Mouse (Mus musculus): ENCODE results near the gene Lipt2. TPM values are rescaled to one million over a fixed set of nuclear protein-coding genes. Genes with fewer than 3 reads are reported as not detected.

Lipt2 gene
- polyA plus RNA-seq, 2 experiments from 2014 or later = not detected

GRCm38 (mm10) chr7:100176269-100176668 is 17.2 kb downstream of the Lipt2 start, which contains the start of gene Kcne3:
TSS of gene Kcne3 (plus strand) at chr7:100176502.
- ATAC-seq = no peak

DNA sequence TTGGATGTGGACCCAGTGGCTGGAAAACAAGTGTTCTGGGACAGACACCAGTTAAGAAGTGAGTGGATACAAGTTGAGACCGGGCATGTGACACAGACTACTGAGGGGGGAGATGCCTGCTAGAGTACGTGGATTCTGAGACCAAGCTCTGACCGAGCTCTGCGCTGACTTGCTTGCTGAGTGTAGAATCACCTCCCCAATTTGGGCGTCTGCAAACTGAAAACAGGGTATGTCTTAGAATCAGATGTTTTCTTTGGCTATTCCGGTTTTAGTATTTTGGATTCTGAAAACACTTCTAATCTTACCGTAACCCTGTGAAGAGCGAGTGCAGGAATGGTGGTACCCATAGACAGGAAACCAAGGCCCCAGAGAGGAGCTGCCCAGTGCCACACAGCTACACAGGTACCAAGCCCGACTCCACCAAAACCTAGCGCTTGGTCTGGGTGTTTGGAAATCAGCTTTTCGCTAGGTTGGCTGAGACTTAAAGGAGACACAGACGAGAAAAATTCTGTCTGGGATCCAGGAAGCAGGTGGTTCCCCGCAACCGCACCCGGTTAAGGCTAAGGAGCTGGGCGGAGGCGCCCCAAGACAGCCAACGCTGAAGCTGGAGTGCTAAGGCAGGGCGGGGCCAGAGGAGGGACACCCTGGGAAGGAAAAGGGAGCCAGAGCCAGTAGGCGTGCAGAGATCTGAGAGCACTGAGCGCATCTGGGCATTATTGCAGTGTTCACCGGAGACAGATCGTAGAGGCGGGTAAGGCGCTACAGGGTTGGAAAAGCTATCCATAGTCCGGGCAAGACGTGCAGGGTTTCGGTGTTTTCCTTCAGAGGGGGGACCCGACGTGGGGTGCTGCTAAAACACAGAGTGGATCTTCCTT is 19.2 kb downstream of the Lipt2 start:
- ATAC-seq = no peak

- ATAC-seq = no peak
Observed at GRCm38 (mm10) chr7:100178891-100179233, 19.8 kb downstream of the Lipt2 start.

- no peak for ATAC-seq
Observed at GRCm38 (mm10) chr7:100179394-100179793, 20.3 kb downstream of the Lipt2 start.

GRCm38 (mm10) chr7:100179836-100180407 is 20.8 kb downstream of the Lipt2 start:
- no peak for ATAC-seq

DNA sequence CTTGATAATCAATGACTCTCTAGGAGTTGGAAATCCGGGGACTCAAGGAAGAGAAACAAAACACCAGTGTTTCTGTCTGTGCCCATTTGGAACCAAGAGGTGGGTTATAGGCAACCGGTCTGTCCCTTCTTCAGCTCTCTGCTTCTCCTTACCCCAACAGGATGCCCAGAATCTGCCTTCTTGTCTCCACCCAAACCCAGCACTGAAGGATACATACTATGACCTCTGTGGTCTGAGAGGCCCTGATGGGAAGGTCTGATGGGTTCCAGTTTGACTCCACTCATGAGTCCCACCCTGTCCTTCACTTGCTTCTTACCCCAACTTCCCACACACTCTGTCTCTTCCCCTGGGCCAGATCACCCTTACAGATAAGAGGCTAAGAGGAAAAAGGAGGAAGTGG is 22.1 kb downstream of the Lipt2 start:
- ATAC-seq = no peak

GRCm38 (mm10) chr7:100181614-100182013 is 22.5 kb downstream of the Lipt2 start:
- no peak for ATAC-seq

DNA sequence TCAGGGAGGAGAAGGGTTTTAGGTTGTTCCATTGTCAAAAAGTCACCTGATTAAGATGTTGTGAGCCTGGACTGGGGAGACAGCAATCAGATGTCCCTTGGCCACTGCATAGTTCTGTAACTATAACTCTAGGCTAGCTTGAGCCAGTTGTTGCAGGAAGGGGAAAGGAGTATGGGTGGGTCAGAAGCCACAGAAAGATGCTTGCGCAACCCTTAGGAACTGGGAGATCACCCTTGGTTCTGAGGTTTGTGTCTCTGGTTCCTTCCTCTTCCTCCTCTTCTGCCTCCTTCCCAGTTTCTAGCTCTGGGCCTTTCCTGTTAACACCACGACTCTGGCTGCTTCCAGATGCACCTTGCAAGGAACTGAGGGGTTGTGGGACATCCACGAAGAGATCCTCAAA is 23.3 kb downstream of the Lipt2 start:
- no peak for ATAC-seq

GRCm38 (mm10) chr7:100187601-100188000 is 28.5 kb downstream of the Lipt2 start:
- no peak for ATAC-seq

DNA sequence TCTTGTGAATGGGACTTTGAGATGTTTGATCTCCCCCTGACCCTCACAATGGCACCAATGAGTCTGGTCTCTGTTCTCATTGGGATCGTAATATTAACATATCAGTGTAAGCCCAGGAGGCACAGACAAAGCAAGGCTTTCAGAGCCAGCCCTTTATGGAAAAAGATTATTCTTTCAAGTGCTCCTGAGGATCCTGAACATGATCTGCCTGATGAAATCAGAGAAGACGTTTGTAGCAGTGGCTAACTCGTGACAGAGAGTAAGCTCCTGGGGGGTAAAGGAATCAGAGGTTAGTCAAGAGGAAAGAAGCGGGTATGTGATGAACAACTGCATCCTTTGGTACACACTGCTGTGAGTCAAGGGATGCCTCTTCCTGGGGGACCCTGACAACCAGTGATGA is 31.1 kb downstream of the Lipt2 start:
- no peak for ATAC-seq

DNA sequence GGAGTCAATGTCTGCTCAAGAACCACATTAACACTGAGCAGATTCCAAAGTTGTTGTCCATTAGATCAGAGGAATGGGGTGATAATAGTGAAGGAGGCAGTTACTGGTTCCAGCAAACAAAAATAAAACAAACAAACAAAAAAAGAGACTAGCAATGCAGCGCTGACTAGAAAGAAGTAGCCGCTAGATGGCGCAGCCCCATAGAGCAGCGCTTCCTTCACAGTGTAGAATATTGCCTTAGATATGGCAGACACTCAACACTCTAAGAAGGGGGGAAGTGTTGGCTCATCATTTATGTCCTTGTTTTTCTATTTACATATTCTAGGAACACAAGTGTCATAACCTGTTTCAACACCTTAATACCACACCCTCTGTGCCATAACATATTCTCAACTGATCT is 31.7 kb downstream of the Lipt2 start:
- ATAC-seq = peak; percentile 62

- ATAC-seq = no peak
Observed at GRCm38 (mm10) chr7:100201191-100201590, 42.1 kb downstream of the Lipt2 start.

DNA sequence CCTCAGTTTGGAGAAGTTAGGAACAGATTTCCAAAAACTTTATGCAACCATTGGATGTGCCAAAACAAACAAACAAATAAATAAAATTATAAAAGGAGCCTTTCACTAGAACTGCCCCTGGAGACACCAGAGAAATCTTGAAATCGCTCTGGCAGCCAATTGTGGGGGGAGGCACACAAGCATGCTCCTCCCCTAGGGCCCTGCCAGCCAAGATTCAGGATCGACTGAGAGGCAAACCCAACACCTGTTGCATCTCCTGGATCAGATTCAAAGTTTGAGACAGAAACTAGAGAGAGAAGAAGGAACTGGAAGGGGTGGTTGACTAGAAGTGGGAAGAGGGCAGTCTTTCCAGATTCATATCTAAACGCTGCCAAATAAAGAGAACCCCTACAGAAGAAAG is 44.5 kb downstream of the Lipt2 start:
- no peak for ATAC-seq

DNA sequence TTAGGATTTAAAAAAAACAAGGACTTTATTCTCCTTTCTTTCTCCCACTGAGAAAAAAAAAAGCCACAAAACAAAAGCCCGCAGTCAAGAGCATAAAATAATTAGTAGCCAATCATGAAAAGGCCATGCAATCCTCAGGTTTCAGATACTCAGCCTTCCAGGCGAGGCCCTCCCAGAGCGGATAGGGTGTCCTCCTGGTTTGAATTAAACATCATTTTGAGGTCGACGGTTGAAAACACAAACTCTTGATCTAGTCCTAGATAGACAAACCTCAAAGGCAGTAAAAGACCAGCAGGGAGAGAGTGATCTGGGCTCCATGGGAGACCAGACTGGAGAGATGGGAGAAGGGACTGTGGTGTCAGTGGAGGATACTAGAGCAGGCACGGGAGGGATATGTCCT is 45.8 kb downstream of the Lipt2 start:
- ATAC-seq = no peak

DNA sequence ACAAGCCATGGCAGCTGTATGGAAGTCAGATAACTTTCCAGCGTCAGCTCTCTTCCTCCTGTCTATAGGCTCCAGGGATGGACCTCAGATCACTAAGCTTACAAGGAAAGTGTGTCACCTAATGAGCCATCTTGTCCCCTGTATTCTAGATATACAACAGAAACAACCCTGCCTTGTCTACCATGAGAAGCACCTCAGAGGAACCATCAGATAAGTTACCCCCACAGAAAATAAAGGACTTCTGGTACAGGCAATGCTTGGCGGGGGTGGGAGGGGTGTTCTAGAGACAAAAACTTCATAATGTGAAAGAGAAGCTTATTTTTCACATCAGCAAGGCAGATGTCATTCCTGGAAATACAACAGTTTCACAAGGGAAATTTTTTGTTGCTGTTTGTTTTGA is 47.1 kb downstream of the Lipt2 start:
- no peak for ATAC-seq

DNA sequence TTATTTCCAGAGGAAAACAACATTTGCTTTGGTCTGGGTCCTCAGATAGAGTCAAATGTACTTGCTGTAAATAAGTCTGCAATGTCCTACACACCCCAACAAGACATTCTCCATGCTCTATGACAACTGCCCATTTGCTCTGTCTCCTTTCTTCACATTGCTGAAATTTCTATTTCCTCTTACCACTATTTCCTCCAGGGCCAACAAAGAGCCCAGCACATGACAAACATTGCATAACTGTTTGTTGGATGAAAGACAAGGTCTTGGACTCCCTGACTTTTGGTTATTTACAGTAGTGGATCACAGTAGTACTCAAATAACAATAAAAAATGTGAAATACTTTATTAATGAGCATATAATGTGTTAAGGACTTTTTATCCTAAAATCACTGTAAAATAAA is 48.8 kb downstream of the Lipt2 start:
- no peak for ATAC-seq

Other genes starting within 250 kb of the Lipt2 start
- gene Rnf169, start 178.8 kb upstream of the Lipt2 start, polyA plus RNA-seq (2017; shearing (Covaris generic)) = 1 to 10 TPM; 6.2 to 9.5 TPM
- gene Chrdl2, start 153.1 kb upstream of the Lipt2 start, polyA plus RNA-seq (2017; shearing (Covaris generic)) = not detected
- 10 to 100 TPM; 37.3 to 46.3 TPM for gene Pold3, start 37.7 kb upstream of the Lipt2 start, polyA plus RNA-seq (2017; shearing (Covaris generic))
- not detected for gene Kcne3, start 17.2 kb downstream of the Lipt2 start, polyA plus RNA-seq (2017; shearing (Covaris generic))
- 1 to 10 TPM; 4.9 to 5.1 TPM for gene Pgm2l1, start 68.1 kb downstream of the Lipt2 start, polyA plus RNA-seq (2017; shearing (Covaris generic))
- gene P4ha3, start 126.2 kb downstream of the Lipt2 start, polyA plus RNA-seq (2017; shearing (Covaris generic)) = not detected
- gene C2cd3, start 213.0 kb downstream of the Lipt2 start, polyA plus RNA-seq (2017; shearing (Covaris generic)) = 10 to 100 TPM; 34.1 to 35.9 TPM
- 10 to 100 TPM; 20.8 to 23.7 TPM for gene Ppme1, start 213.0 kb downstream of the Lipt2 start, polyA plus RNA-seq (2017; shearing (Covaris generic))

Measured in CD4-positive, CD25-positive, alpha-beta regulatory T cell, adult 4 months (primary cell).